In the genomic region with DNA sequence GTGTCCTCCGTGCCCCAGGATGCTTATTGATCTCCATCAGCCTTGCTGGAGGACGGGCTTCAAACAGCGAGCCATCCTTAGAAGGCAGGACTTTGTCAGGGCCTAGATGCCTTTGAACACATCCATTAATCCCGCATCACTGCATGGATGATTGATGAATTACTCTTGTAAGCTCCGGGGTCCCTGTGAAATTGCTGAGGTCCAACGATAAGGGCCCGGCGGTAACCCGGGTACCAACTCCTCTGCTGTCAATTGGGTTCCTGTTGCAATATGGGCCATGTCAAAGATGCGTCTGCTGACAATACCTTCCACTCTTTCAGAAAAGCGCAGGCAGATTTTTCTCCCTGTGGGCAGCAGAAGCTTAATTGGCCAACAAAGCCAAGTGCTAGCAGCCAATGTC, we compare ENCODE assay signal across 26 mouse cellular contexts.
A peak's percentile ranks its signal among the peaks of the same experiment; 100 is the strongest.
DNase-seq lines count a peak whose midpoint lies in the region; ATAC-seq and TF ChIP-seq lines count a peak whose summit lies in the region.
"Had no signal": no experiment of that assay in that cellular context is flagged by ENCODE, and none has a peak within 500 bp of the region (broad histone marks: within the 10 kb centered on the region; RNA-seq: fewer than 3 reads in every experiment).

No protein-coding gene starts in this region.

- DNase-seq in heart, adult 11 months = peak; percentile 70
- no peak for DNase-seq in heart, adult 18-20 months
- DNase-seq in midbrain, embryonic 11.5 days (ENCODE audit: low spot score, missing footprints) = no peak
- peak; percentile 20 for DNase-seq in ZHBTc4 (ENCODE audit: low read depth, low spot score)
- DNase-seq in midbrain, postnatal 0 days (ENCODE audit: low spot score) = peak; percentile 31
- no peak for DNase-seq in right cerebral cortex, postnatal 36 days (ENCODE audit: low spot score in 2 of 2)
- DNase-seq: adrenal gland, postnatal 10 days; cerebellum, adult 11 months; cerebellum, adult 9-10 months; cerebellum, postnatal 36 days; gastrocnemius, postnatal 14 days; heart, adult 2 months; kidney, adult 18-20 months; kidney, postnatal 25 days; liver; lung, adult 2 months; lung, postnatal 10 days had no signal

- peaks cover 15% of the 10 kb centered on the region for H3K4me1 ChIP-seq in midbrain, embryonic 12.5 days
- H3K4me1 ChIP-seq in midbrain, embryonic 11.5 days (ENCODE audit: control insufficient read depth, insufficient read depth, low read length) = no peaks in the 10 kb centered on the region; the same call in 1 of the 2 replicates
- H3K4me1 ChIP-seq in midbrain, postnatal 0 days (ENCODE audit: insufficient read depth, low read length) = no peaks in the 10 kb centered on the region
- H3K4me1 ChIP-seq: embryonic facial prominence, embryonic 10.5 days; embryonic facial prominence, embryonic 15.5 days; heart, embryonic 12.5 days; kidney, embryonic 15.5 days had no signal

- H3K9ac ChIP-seq in midbrain, embryonic 12.5 days (replicated peaks) = no peak overlapping the region
- H3K9ac ChIP-seq in midbrain, embryonic 11.5 days (ENCODE audit: low read length) = no peak overlapping the region
- no peak overlapping the region for H3K9ac ChIP-seq in midbrain, postnatal 0 days (replicated peaks; ENCODE audit: low read length, poor library complexity, severe bottlenecking)
- H3K9ac ChIP-seq: embryonic facial prominence, embryonic 15.5 days; forebrain, embryonic 13.5 days; heart, embryonic 12.5 days; kidney, embryonic 15.5 days; liver, embryonic 14.5 days had no signal

- no peak for TF ChIP-seq CTCF in midbrain, postnatal 0 days (IDR thresholded peaks at IDR 0.05)

- no peaks in the 10 kb centered on the region for H3K36me3 ChIP-seq in midbrain, embryonic 12.5 days
- H3K36me3 ChIP-seq in midbrain, embryonic 11.5 days (ENCODE audit: control insufficient read depth, insufficient read depth, low read length) = no peaks in the 10 kb centered on the region
- no peaks in the 10 kb centered on the region for H3K36me3 ChIP-seq in midbrain, postnatal 0 days (ENCODE audit: insufficient read depth, low read length)
- H3K36me3 ChIP-seq: embryonic facial prominence, embryonic 10.5 days; embryonic facial prominence, embryonic 15.5 days; heart, embryonic 12.5 days; kidney, embryonic 15.5 days had no signal

- no peak overlapping the region for H3K4me3 ChIP-seq in midbrain, embryonic 12.5 days
- H3K4me3 ChIP-seq in midbrain, embryonic 11.5 days (ENCODE audit: low read depth, low read length) = no peak overlapping the region
- H3K4me3 ChIP-seq in midbrain, postnatal 0 days (ENCODE audit: low read depth, low read length) = no peak overlapping the region
- H3K4me3 ChIP-seq: embryonic facial prominence, embryonic 10.5 days; embryonic facial prominence, embryonic 15.5 days; forebrain, embryonic 13.5 days; heart, adult 2 months; heart, embryonic 12.5 days; kidney, embryonic 15.5 days had no signal

- no peaks in the 10 kb centered on the region for H3K9me3 ChIP-seq in midbrain, embryonic 12.5 days
- no peaks in the 10 kb centered on the region for H3K9me3 ChIP-seq in midbrain, embryonic 11.5 days (ENCODE audit: control insufficient read depth, low read length)
- H3K9me3 ChIP-seq in midbrain, postnatal 0 days (ENCODE audit: low read length) = no peaks in the 10 kb centered on the region
- H3K9me3 ChIP-seq: embryonic facial prominence, embryonic 10.5 days; embryonic facial prominence, embryonic 15.5 days; forebrain, embryonic 13.5 days; heart, embryonic 12.5 days; kidney, embryonic 15.5 days had no signal

- 0 out of 2 replicates have a peak overlapping the region, but pooled peaks have one; percentile 30 for H3K27ac ChIP-seq in midbrain, embryonic 12.5 days (replicated peaks)
- no peak overlapping the region for H3K27ac ChIP-seq in midbrain, embryonic 11.5 days (ENCODE audit: low read depth, low read length)
- H3K27ac ChIP-seq in midbrain, postnatal 0 days (ENCODE audit: low read depth, low read length) = no peak overlapping the region
- H3K27ac ChIP-seq: embryonic facial prominence, embryonic 10.5 days; embryonic facial prominence, embryonic 15.5 days; forebrain, embryonic 13.5 days; heart, adult 2 months; kidney, embryonic 15.5 days; liver, embryonic 14.5 days; macrophage had no signal

- ATAC-seq in midbrain, embryonic 12.5 days (ENCODE audit: low FRiP score, low read depth) = no peak
- ATAC-seq in midbrain, embryonic 11.5 days (ENCODE audit: low FRiP score) = no peak
- ATAC-seq in midbrain, postnatal 0 days (ENCODE audit: low FRiP score) = no peak
- ATAC-seq: CD4-positive, CD25-positive, alpha-beta regulatory T cell, adult 4 months; forebrain, embryonic 13.5 days had no signal

- 28% methylated on average over 11 of the region's 11 CpGs for WGBS in midbrain, embryonic 12.5 days
- 39% methylated on average over 11 of the region's 11 CpGs for WGBS in midbrain, embryonic 11.5 days
- 27% methylated on average over 11 of the region's 11 CpGs for WGBS in midbrain, postnatal 0 days

- no peak overlapping the region for H3K4me2 ChIP-seq in midbrain, embryonic 12.5 days (replicated peaks)
- no peak overlapping the region for H3K4me2 ChIP-seq in midbrain, embryonic 11.5 days
- H3K4me2 ChIP-seq in midbrain, postnatal 0 days (ENCODE audit: low read depth, low read length, poor library complexity, severe bottlenecking) = no peak overlapping the region
- H3K4me2 ChIP-seq: embryonic facial prominence, embryonic 15.5 days; forebrain, embryonic 13.5 days; heart, embryonic 12.5 days; kidney, embryonic 15.5 days had no signal

- H3K27me3 ChIP-seq in midbrain, embryonic 12.5 days = no peaks in the 10 kb centered on the region
- no peaks in the 10 kb centered on the region for H3K27me3 ChIP-seq in midbrain, embryonic 11.5 days (ENCODE audit: control insufficient read depth, insufficient read depth, low read length)
- H3K27me3 ChIP-seq in midbrain, postnatal 0 days (ENCODE audit: insufficient read depth, low read length) = no peaks in the 10 kb centered on the region
- H3K27me3 ChIP-seq: embryonic facial prominence, embryonic 15.5 days; forebrain, embryonic 13.5 days; heart, embryonic 12.5 days had no signal

Comparison
In these comparisons a context has a peak if more than half of its experiments do, and no peak if none do; other contexts are left out.
1. DNase-seq: peak in heart, adult 11 months (single experiment), ZHBTc4 (single experiment) and midbrain, postnatal 0 days (single experiment); none in heart, adult 18-20 months (0 of 2), midbrain, embryonic 11.5 days (single experiment) and right cerebral cortex, postnatal 36 days (0 of 2).